Mouse (Mus musculus) heart, embryonic 10.5 days (tissue): ENCODE data around the gene C130050O18Rik. TPM values are rescaled to one million over a fixed set of nuclear protein-coding genes. Genes with fewer than 3 reads are reported as not detected.

Source experiments
- DNase-seq: peaks from one replicate; pipeline ENCODE4 v3.0.0-alpha.2; 2017; ENCODE audit warnings: low spot score
- H3K27ac ChIP-seq: fragments of 300-500 bp; sonication (generic); 2 replicates; pipeline ENCODE4 v1.5.1; 2016; ENCODE audit warnings: mild to moderate bottlenecking
- H3K27me3 ChIP-seq: fragments of 300-500 bp; sonication (generic); 2 replicates; pipeline ENCODE4 v1.6.1; 2016; ENCODE audit warnings: mild to moderate bottlenecking; ENCODE audit not compliant: poor library complexity, insufficient read depth, severe bottlenecking
- H3K36me3 ChIP-seq: fragments of 300-500 bp; sonication (generic); 2 replicates; pipeline ENCODE4 v1.6.1; 2016; ENCODE audit warnings: mild to moderate bottlenecking, moderate library complexity
- H3K4me1 ChIP-seq: fragments of 300-500 bp; sonication (generic); 2 replicates; pipeline ENCODE4 v1.6.1; 2016; ENCODE audit warnings: mild to moderate bottlenecking
- H3K4me3 ChIP-seq: fragments of 300-500 bp; sonication (generic); 2 replicates; pipeline ENCODE4 v1.5.1; 2016; ENCODE audit warnings: mild to moderate bottlenecking, moderate library complexity
- H3K9me3 ChIP-seq: fragments of 300-500 bp; sonication (generic); 2 replicates; pipeline ENCODE4 v1.6.1; 2016; ENCODE audit warnings: mild to moderate bottlenecking, moderate library complexity
- WGBS: fragments of 180-500 bp; shearing (Covaris S2); methylation state at CpG from one replicate; pipeline ENCODE4 v1.1.7; 2016; 5-methylcytosine and 5-hydroxymethylcytosine counted together
- polyA plus RNA-seq: library from polyadenylated mRNA; unstranded; fragments of >200 nt; fragmentation: Nextera tagmentation; extraction: Ambion mirVana; gene quantifications from 2 replicates; pipeline ENCODE4 v1.2.1, GENCODE M21; 2016

Gene C130050O18Rik
- polyA plus RNA-seq, 1 experiment from 2014 or later: 0.45 TPM

DNA sequence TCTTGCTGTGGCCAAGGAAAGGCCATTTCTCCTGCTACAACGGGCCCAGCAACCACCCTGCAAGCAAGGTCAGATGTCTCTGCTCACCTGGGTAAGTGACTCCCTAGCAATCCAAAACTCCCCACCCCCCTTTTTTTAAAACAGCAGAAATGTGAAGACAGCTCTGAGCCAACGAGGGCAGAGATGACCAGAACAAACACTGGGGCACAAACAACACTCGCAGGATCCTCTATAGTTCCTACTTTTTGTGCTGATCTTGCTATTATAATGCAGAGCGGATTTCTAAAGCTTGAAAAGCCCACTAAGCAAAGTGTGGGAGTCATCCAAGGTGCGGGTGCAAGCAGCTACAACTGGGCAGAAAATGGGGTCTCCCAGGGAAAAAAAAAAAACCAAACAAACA, 34.0 kb upstream of the C130050O18Rik start:
- 63% methylated on average over 5 of the region's 5 CpGs for WGBS
- 0 out of 2 replicates have a peak, but pooled peaks cover 4% of the 10 kb centered on the region for H3K27me3 ChIP-seq
- H3K4me1 ChIP-seq: peaks cover 68% of the 10 kb centered on the region
- peak overlapping the region; percentile 76 for H3K4me3 ChIP-seq
- no peaks in the 10 kb centered on the region for H3K36me3 ChIP-seq
- DNase-seq: no peak
- peak overlapping the region; percentile 99 for H3K27ac ChIP-seq
- H3K9me3 ChIP-seq: no peaks in the 10 kb centered on the region

GRCm38 (mm10) chr5:139371631-139372401, 33.3 kb upstream of the C130050O18Rik start:
- Histone ChIP-seq H3K27ac (peak overlapping the region; percentile 99), H3K4me1 (peaks cover 75% of the 10 kb centered on the region), H3K36me3 (no peaks in the 10 kb centered on the region), H3K4me3 (peak overlapping the region; percentile 76), H3K27me3 (0 out of 2 replicates have a peak, but pooled peaks cover 4% of the 10 kb centered on the region), H3K9me3 (no peaks in the 10 kb centered on the region)
- peak; percentile 97 for DNase-seq
- WGBS: 2% methylated on average over 39 of the region's 39 CpGs

DNA sequence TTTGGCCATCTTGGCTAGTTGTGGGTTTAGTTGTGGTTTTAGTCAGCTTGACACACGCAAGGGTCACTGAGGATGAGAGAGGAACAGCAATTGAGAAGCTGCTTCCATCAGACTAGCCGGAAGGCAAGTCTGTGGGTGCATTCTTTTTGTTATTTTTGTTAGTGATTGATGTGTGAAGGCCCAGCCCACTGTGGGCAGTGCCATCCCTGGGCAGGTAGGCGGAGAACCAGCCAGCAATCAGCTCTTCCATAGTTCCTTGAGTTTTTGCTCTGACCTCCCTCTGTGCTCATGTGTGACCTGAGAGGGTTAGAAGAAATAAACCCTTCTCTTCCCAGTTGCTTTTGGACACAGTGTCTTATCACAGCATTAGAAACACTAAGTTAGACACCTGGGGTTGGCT, 32.0 kb upstream of the C130050O18Rik start:
- H3K36me3 ChIP-seq: no peaks in the 10 kb centered on the region
- WGBS: 79% methylated on average over 3 of the region's 3 CpGs
- 0 out of 2 replicates have a peak, but pooled peaks cover 4% of the 10 kb centered on the region for H3K27me3 ChIP-seq
- no peak overlapping the region for H3K4me3 ChIP-seq
- H3K4me1 ChIP-seq: peaks cover 88% of the 10 kb centered on the region
- DNase-seq: no peak
- H3K27ac ChIP-seq: peak overlapping the region; percentile 99; the same call in 1 of the 2 replicates
- no peaks in the 10 kb centered on the region for H3K9me3 ChIP-seq

GRCm38 (mm10) chr5:139373889-139374444, 31.1 kb upstream of the C130050O18Rik start:
- Histone ChIP-seq H3K27me3 (0 out of 2 replicates have a peak, but pooled peaks cover 4% of the 10 kb centered on the region), H3K36me3 (no peaks in the 10 kb centered on the region), H3K27ac (no peak overlapping the region), H3K4me3 (no peak overlapping the region), H3K4me1 (peaks cover 92% of the 10 kb centered on the region), H3K9me3 (no peaks in the 10 kb centered on the region)
- no peak for DNase-seq
- 79% methylated on average over 6 of the region's 6 CpGs for WGBS

DNA sequence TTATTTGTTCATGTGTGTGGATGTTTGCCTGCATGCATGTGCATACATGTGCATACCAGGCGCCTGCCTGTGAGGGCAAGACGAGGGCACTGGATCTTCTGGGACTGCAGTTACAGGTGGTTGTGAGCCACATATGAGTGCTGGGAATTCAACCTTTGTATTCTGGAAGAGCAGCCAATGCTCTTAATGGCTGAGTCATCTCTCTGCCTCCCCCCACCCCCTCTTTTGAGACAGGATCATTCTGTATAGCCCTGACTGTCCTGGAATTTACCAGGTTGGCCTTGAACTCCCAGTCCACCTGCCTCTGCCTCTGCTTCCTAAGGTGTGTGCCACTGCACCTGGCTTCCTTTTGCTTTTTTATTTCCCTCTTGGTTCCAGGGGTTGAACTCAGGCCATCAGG, 30.2 kb upstream of the C130050O18Rik start:
- Histone ChIP-seq H3K9me3 (no peaks in the 10 kb centered on the region), H3K4me1 (peaks cover 94% of the 10 kb centered on the region), H3K27ac (no peak overlapping the region), H3K27me3 (0 out of 2 replicates have a peak, but pooled peaks cover 4% of the 10 kb centered on the region), H3K36me3 (no peaks in the 10 kb centered on the region), H3K4me3 (no peak overlapping the region)
- WGBS: 86% methylated on average over 2 of the region's 2 CpGs
- DNase-seq: no peak

DNA sequence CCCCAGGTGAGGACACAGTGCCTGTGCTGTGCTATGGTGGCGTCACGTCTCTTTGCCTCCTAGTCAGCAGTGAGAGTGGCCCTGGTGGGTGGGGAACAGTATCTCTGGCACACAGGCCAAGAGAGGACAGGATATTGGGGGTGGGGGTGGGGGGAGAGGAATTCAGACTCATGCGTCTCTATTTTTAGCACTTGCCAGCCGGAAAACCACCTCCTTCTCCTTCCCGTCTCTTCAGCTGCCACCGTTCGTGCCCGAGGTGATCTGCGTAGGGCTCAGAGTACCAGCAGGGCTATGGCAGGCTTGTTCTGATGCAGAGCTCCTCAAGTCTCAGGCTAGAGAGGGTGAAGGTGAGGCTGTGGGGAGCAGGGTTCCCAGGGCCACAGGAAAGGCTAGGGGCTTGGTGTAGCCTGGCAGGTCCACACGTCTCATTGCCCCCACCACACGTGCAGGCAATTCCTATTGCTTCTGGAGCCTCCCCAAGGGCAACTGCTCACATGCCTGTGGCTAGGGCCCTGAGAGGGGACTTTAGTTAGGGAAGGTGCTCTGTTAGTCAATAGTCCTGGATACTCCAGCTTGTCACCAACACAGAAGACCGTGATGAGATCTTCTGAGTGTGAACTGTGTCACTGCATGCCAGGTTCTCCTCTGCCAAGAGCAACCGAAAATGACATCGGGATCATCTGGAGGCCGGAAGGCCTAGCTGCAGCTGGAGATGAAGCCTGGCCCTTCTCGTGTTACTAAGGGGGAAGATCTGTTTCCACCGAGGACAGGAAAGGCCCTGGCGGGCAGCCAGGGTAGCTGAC, 27.4 kb upstream of the C130050O18Rik start, which contains the start of gene Gpr146:
Gene Gpr146, plus strand, starts transcription at position 230 of the 803 bp plus-strand sequence.
- WGBS: 25% methylated on average over 18 of the region's 18 CpGs
- Histone ChIP-seq H3K36me3 (no peaks in the 10 kb centered on the region), H3K27ac (peak within 1 kb of the TSS; percentile 91), H3K27me3 (no peaks in the 10 kb centered on the region), H3K4me1 (peaks cover 94% of the 10 kb centered on the region), H3K4me3 (peak within 1 kb of the TSS; percentile 82; the same call in 1 of the 2 replicates), H3K9me3 (no peaks in the 10 kb centered on the region)
- DNase-seq: no peak

- Histone ChIP-seq H3K27ac (peak overlapping the region; percentile 91), H3K36me3 (no peaks in the 10 kb centered on the region), H3K4me1 (peaks cover 94% of the 10 kb centered on the region), H3K9me3 (no peaks in the 10 kb centered on the region), H3K4me3 (peak overlapping the region; percentile 82; the same call in 1 of the 2 replicates), H3K27me3 (no peaks in the 10 kb centered on the region)
- whole genome bisulfite sequencing: 84% methylated on average over 7 of the region's 7 CpGs
- no peak for DNase-seq
These were observed 26.9 kb upstream of the C130050O18Rik start for GRCm38 (mm10) chr5:139378271-139378556.

DNA sequence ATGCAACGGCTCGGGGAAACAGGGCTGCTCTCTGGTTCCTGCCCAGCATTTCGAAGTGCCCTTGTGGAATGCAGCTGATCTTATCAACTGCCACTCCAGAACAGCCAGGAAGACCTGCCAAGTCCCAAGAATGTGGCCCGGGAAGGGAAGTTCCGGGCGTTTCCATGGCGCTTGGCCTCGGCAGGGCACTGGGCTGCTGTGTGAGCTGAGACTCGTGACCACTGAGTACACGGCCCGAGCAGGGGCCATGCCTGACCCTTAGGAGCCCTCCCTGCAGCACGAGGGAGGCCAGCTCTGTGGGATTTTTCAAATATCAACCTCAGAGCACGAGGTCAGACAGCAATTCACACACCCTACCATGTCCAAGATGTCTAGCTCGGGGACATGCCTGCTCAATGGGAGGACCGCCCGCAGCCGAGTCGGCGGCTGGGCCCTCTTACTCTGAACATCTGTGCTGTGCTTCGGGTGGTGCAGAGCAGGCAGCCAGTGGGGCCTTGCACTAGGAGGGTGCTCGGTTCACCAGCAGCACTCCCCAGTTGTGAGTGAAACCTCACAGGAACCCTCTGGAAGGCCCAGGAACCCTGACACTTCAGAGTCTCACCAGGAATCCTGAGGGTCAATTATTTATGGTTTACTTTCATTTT, 26.0 kb upstream of the C130050O18Rik start:
- H3K36me3 ChIP-seq: no peaks in the 10 kb centered on the region
- H3K27me3 ChIP-seq: no peaks in the 10 kb centered on the region
- H3K9me3 ChIP-seq: no peaks in the 10 kb centered on the region
- H3K27ac ChIP-seq: peak overlapping the region; percentile 91
- 20% methylated on average over 21 of the region's 21 CpGs for WGBS
- DNase-seq: no peak
- peak overlapping the region; percentile 82 for H3K4me3 ChIP-seq
- H3K4me1 ChIP-seq: peaks cover 98% of the 10 kb centered on the region

DNA sequence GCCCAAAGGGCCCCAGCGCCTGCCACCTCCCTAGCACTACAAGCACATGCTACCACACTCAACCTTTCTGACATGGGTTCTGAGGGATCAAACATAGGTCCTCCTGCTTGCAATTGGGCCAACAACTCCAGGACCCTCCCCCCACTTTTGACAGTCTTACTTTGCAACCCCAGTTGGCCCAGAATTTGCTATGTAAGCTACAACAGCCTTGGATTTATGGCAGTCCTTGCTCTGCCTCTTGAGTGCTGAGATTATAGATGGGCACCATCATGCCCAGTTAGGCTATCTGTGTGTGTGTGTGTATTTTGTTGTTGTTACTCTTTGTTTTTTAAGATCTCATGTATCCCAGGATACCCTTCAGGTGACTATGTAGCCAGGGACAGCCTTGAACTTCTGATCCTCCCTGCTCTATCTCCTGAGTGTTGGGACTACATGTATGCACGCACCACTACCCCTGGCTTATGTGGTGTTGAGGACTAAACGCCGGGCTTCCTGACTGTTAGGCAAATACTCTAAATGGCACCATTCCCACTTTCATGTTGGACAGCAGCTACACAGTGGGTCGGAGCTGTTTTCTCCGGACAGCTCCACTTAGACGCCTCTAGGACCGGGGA, 25.2 kb upstream of the C130050O18Rik start:
- H3K27me3 ChIP-seq: no peaks in the 10 kb centered on the region
- H3K4me1 ChIP-seq: peaks cover 99% of the 10 kb centered on the region
- peak overlapping the region; percentile 82 for H3K4me3 ChIP-seq
- no peaks in the 10 kb centered on the region for H3K36me3 ChIP-seq
- 25% methylated on average over 8 of the region's 8 CpGs for WGBS
- no peak for DNase-seq
- no peaks in the 10 kb centered on the region for H3K9me3 ChIP-seq
- peak overlapping the region; percentile 91 for H3K27ac ChIP-seq

DNA sequence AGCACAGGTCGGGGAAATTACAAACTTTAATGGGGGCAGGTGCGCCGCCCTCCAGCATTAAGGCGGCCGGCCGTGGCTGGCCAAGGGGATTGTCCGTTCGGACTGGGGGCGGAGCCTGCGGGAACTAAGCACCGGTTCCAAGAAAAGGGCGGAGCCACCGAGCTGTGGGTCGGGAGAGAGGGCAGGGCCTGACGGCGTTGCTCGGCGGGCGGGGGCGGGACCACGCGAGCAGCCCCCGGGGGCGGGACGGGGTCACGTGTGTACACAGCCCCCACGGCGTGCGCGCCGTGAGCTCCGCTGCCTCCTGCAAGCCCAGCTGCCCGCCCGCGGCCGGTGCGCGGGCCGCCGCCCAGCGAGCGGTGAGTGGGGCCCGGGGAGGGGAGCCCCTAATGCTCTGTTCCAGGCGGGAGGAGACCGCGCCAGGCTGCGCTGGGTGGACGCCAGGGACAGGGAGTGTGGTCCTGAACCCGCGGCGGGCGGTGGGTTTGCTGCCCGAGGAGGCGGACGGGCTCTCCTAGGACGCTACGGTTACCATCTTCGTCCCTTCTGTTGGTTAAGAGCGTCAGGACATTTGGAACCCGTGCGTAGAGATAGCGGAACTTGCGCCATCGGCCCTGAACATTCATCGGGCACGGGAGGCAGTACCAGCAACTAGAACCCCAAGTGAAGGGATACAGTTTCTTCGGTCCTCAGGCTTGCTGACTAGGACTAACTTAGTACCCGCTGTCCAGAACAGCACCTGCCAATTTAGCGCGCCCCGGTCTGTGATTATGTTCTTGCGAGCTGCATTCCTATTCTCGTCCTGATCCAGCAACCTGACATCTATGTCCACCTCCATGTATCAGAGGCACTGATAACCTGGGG, 24.5 kb upstream of the C130050O18Rik start:
- Histone ChIP-seq H3K27ac (peak overlapping the region; percentile 91), H3K36me3 (no peaks in the 10 kb centered on the region; the same call in 1 of the 2 replicates), H3K4me1 (peaks cover 100% of the 10 kb centered on the region), H3K9me3 (no peaks in the 10 kb centered on the region), H3K4me3 (peak overlapping the region; percentile 82), H3K27me3 (no peaks in the 10 kb centered on the region)
- peak; percentile 97 for DNase-seq
- 2% methylated on average over 73 of the region's 73 CpGs for WGBS

DNA sequence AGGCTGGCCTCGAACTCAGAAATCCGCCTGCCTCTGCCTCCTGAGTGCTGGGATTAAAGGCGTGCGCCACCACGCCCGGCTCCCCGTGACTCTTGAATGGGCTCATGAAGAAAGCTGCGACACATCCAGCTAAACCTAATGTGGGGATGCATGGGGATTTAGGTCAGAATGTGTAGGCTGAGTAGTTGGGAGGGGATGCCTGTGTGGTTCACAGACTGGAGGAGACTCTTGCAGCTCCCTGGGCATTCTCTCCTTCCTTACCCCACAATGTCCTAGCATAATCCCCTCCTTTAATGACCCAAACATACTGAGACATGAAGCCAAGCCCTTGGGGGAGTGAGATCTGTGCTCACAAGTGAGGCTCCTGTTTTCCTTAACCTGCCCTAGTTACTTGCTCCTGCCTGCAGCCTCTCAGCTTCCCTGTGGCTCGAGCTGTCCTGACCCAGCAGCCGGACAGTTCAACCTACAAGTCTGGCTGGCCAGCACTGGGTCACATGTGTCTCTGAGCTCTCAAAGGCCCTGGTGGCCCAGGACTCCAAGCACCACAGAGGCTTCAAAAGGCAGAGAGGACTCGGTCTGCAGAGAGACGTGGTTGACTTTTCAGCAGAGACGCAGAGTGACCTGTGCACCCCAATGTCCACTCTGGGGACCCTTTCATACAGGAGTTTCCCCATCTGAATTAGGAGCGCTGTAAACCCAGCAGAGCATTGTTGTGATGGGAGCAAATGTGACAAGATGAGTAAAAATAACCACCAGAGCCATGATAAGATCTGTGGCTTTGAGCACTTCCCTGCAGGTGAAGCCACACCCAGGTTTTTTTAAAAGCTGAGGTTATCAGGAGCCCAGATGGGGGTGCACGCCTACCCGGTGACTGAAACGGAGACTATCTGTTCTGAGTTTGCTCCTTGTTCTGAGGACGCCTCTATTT, 23.2 kb upstream of the C130050O18Rik start:
- no peaks in the 10 kb centered on the region for H3K9me3 ChIP-seq
- H3K4me3 ChIP-seq: peak overlapping the region; percentile 82
- H3K27ac ChIP-seq: peak overlapping the region; percentile 85
- WGBS: 56% methylated on average over 18 of the region's 18 CpGs
- peaks cover 4% of the 10 kb centered on the region; the same call in 1 of the 2 replicates for H3K36me3 ChIP-seq
- peaks cover 97% of the 10 kb centered on the region for H3K4me1 ChIP-seq
- DNase-seq: no peak
- H3K27me3 ChIP-seq: no peaks in the 10 kb centered on the region
